ENCODE assay signal across 8 mouse cellular contexts in the genomic region with DNA sequence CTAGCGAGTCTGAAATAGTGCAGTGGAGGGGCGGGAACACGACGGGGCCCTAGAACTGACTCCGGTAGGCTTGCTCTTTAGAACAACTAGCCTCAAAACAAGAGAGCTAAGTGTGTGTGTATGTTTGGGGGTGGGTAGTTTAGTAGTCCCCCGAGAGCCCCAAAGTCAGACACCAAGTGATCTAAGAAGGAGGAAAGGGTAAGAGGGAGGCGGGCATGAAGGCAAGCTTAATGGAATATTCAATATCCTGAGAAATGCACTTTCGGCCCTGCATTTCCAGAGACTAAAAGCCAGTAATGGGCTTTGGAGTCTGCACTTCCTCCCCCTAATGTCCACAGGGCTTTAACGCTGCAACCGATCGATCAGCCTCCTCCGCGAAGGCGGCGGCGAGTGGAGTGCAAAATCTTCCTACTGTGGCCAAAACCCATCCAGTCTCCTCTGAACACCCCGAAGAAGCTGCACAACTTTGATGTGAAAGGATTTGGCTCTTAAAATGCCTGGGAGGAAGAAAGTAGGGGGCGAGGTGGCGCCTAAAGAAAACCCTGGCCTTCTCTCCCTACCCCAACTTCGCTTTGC. TPM values are rescaled to one million over a fixed set of nuclear protein-coding genes. Genes with fewer than 3 reads are reported as not detected.
A peak's percentile ranks its signal among the peaks of the same experiment; 100 is the strongest.
DNase-seq lines count a peak whose midpoint lies in the region; ATAC-seq and TF ChIP-seq lines count a peak whose summit lies in the region.

No protein-coding gene starts in this region.

- no peaks in the 10 kb centered on the region for H3K79me2 ChIP-seq in heart, adult 2 months (replicated peaks; ENCODE audit: control insufficient read depth, insufficient read depth, low read length)

- peaks cover 2% of the 10 kb centered on the region; the same call in 1 of the 2 replicates for H3K4me1 ChIP-seq in heart, adult 2 months (ENCODE audit: control insufficient read depth, insufficient read depth, low read length)
- H3K4me1 ChIP-seq in forebrain, embryonic 14.5 days (ENCODE audit: control insufficient read depth, insufficient read depth, low read length), result peaks cover 12% of the 10 kb centered on the region
- H3K4me1 ChIP-seq in kidney, embryonic 14.5 days (ENCODE audit: control insufficient read depth, insufficient read depth, low read length), result peaks cover 14% of the 10 kb centered on the region
- H3K4me1 ChIP-seq in midbrain, embryonic 16.5 days (ENCODE audit: control insufficient read depth, insufficient read depth, low read length), result peaks cover 26% of the 10 kb centered on the region; the same call in 1 of the 2 replicates

- no peaks in the 10 kb centered on the region for H3K27me3 ChIP-seq in heart, adult 2 months (ENCODE audit: control insufficient read depth, insufficient read depth, low read length)
- peaks cover 26% of the 10 kb centered on the region for H3K27me3 ChIP-seq in forebrain, embryonic 14.5 days (replicated peaks; ENCODE audit: control insufficient read depth, insufficient read depth, low read length)
- no peaks in the 10 kb centered on the region for H3K27me3 ChIP-seq in kidney, embryonic 14.5 days (ENCODE audit: control insufficient read depth, insufficient read depth, low read length)
- H3K27me3 ChIP-seq in midbrain, embryonic 16.5 days (ENCODE audit: control insufficient read depth, insufficient read depth, low read depth, low read length), result peaks cover 14% of the 10 kb centered on the region

- intact Hi-C loops in heart, adult 2 months (cut with DNase I), result loop anchor here (5.0 to 10.0 kb wide), 2 partner anchors 341 to 679 kb away; partner anchors contain the start of gene Cstf2t
- intact Hi-C loops in heart, postnatal 25 days (cut with DNase I), result loop anchor here (10.0 kb wide), 3 partner anchors 201 to 1519 kb away; partner anchors contain the start of gene Cstf2t
- intact Hi-C loops in left cerebral cortex, postnatal 14 days (cut with DNase I), result loop anchor here (5.0 to 10.0 kb wide), 2 partner anchors 204 to 1519 kb away; no protein-coding TSS in a partner anchor

- H3K36me3 ChIP-seq in heart, adult 2 months (ENCODE audit: control insufficient read depth, insufficient read depth, low read length), result no peaks in the 10 kb centered on the region
- no peaks in the 10 kb centered on the region for H3K36me3 ChIP-seq in forebrain, embryonic 14.5 days (ENCODE audit: control insufficient read depth, insufficient read depth, low read length)
- H3K36me3 ChIP-seq in kidney, embryonic 14.5 days (ENCODE audit: control insufficient read depth, insufficient read depth, low read length), result no peaks in the 10 kb centered on the region
- no peaks in the 10 kb centered on the region for H3K36me3 ChIP-seq in midbrain, embryonic 16.5 days (ENCODE audit: control insufficient read depth, insufficient read depth, low read length)

- H3K27ac ChIP-seq in heart, adult 2 months, result peak overlapping the region; percentile 93
- H3K27ac ChIP-seq in forebrain, embryonic 14.5 days (ENCODE audit: low read depth, low read length), result no peak overlapping the region
- H3K27ac ChIP-seq in kidney, embryonic 14.5 days (ENCODE audit: low read depth, low read length), result no peak overlapping the region; the same call in 1 of the 2 replicates
- H3K27ac ChIP-seq in midbrain, embryonic 16.5 days (ENCODE audit: low read length), result no peak overlapping the region

- H3K9me3 ChIP-seq in forebrain, embryonic 14.5 days (replicated peaks; ENCODE audit: control insufficient read depth, low read length), result no peaks in the 10 kb centered on the region
- H3K9me3 ChIP-seq in kidney, embryonic 14.5 days (ENCODE audit: control insufficient read depth, low read length), result no peaks in the 10 kb centered on the region
- no peaks in the 10 kb centered on the region for H3K9me3 ChIP-seq in midbrain, embryonic 16.5 days (replicated peaks; ENCODE audit: control insufficient read depth, low read length, poor library complexity, severe bottlenecking)

- no peak for TF ChIP-seq CTCF in heart, adult 2 months (IDR thresholded peaks at IDR 0.05)

- TF ChIP-seq EP300 in heart, adult 2 months (IDR thresholded peaks at IDR 0.05; ENCODE audit: insufficient read depth, low read depth, low read length), result no peak

- H3K9ac ChIP-seq in heart, adult 2 months (ENCODE audit: low read depth, low read length), result peak overlapping the region; percentile 53
- H3K9ac ChIP-seq in forebrain, embryonic 14.5 days (ENCODE audit: low read length), result no peak overlapping the region
- peak overlapping the region; percentile 60; the same call in 1 of the 2 replicates for H3K9ac ChIP-seq in kidney, embryonic 14.5 days (ENCODE audit: low read depth, low read length)
- no peak overlapping the region for H3K9ac ChIP-seq in midbrain, embryonic 16.5 days (ENCODE audit: low read depth, low read length)

- peak; percentile 28 to 57 for DNase-seq in heart, adult 2 months
- DNase-seq in heart, postnatal 25 days (ENCODE audit: low spot score), result no peak
- no peak for DNase-seq in forebrain, embryonic 14.5 days (ENCODE audit: low spot score)
- no peak for DNase-seq in layer of hippocampus, adult 9-10 months (ENCODE audit: low spot score)
- no peak for DNase-seq in left cerebral cortex, postnatal 14 days (ENCODE audit: low spot score in 2 of 2)

- no peak for ATAC-seq in forebrain, embryonic 14.5 days
- no peak for ATAC-seq in kidney, embryonic 14.5 days (ENCODE audit: low FRiP score, low TSS enrichment)
- no peak for ATAC-seq in midbrain, embryonic 16.5 days
- ATAC-seq in megakaryocyte-erythroid progenitor cell, adult 5-6 weeks (replicated peaks; ENCODE audit: low FRiP score, low TSS enrichment, poor library complexity, severe bottlenecking), result no peak

- no peak for TF ChIP-seq POLR2A in heart, adult 2 months (IDR thresholded peaks at IDR 0.05; ENCODE audit: insufficient read depth, low read depth, low read length)

- 24% methylated on average over 20 of the region's 20 CpGs for WGBS in heart, adult 2 months
- 7% methylated on average over 20 of the region's 20 CpGs for WGBS in forebrain, embryonic 14.5 days
- WGBS in kidney, embryonic 14.5 days, result 6% methylated on average over 20 of the region's 20 CpGs
- 8% methylated on average over 20 of the region's 20 CpGs for WGBS in midbrain, embryonic 16.5 days

- peak overlapping the region; percentile 98 for H3K4me2 ChIP-seq in forebrain, embryonic 14.5 days (ENCODE audit: low read length)
- H3K4me2 ChIP-seq in kidney, embryonic 14.5 days (replicated peaks; ENCODE audit: low read depth, low read length), result peak overlapping the region; percentile 92
- H3K4me2 ChIP-seq in midbrain, embryonic 16.5 days (ENCODE audit: low read length), result peak overlapping the region; percentile 95

- H3K4me3 ChIP-seq in heart, adult 2 months, result peak overlapping the region; percentile 85
- peak overlapping the region; percentile 46 for H3K4me3 ChIP-seq in forebrain, embryonic 14.5 days (ENCODE audit: low read depth, low read length)
- peak overlapping the region; percentile 65 for H3K4me3 ChIP-seq in kidney, embryonic 14.5 days (ENCODE audit: low read length)
- H3K4me3 ChIP-seq in midbrain, embryonic 16.5 days (ENCODE audit: low read depth, low read length), result peak overlapping the region; percentile 46

RNA-seq across cellular contexts. Expression of gene Prkg1, which starts 1.5 kb away (rescaled TPM):
- total RNA-seq in heart, adult 2 months (2021), result 10 to 100 TPM; 11.0 to 13.6 TPM
- polyA plus RNA-seq in heart, adult 2 months (2012; rRNA removed), result 2.2 and 3.4 TPM in 2 replicates
- total RNA-seq in heart, postnatal 25 days (2021), result 10 to 100 TPM; 12.2 to 14.8 TPM
- 1.1 and 2.5 TPM in 2 replicates for polyA plus RNA-seq in forebrain, embryonic 14.5 days (2014; fragmentation: Nextera tagmentation; extraction: Ambion mirVana)
- 1.9 and 2.1 TPM in 2 replicates for polyA plus RNA-seq in kidney, embryonic 14.5 days (2014; fragmentation: Nextera tagmentation; extraction: Ambion mirVana)
- polyA plus RNA-seq in midbrain, embryonic 16.5 days (2015; fragmentation: Nextera tagmentation; extraction: Ambion mirVana), result 4.9 and 5.3 TPM in 2 replicates
- total RNA-seq in megakaryocyte-erythroid progenitor cell, adult 5-6 weeks (2014; fragmentation: Nextera tagmentation), result 1.8 and 4.1 TPM in 2 replicates
- 0.47 and 8.5 TPM in 2 replicates for total RNA-seq in megakaryocyte-erythroid progenitor cell, adult 5-6 weeks (2017)
- total RNA-seq in left cerebral cortex, postnatal 14 days (2021), result 10 to 100 TPM; 14.8 to 17.0 TPM

Comparison
In these comparisons a context has a peak if more than half of its experiments do, and no peak if none do; other contexts are left out.
1. DNase-seq: peak in heart, adult 2 months (2 of 2); none in heart, postnatal 25 days (single experiment), forebrain, embryonic 14.5 days (single experiment), layer of hippocampus, adult 9-10 months (single experiment) and left cerebral cortex, postnatal 14 days (0 of 2).
2. H3K9ac ChIP-seq: peak in heart, adult 2 months (single experiment) and kidney, embryonic 14.5 days (single experiment); none in forebrain, embryonic 14.5 days (single experiment) and midbrain, embryonic 16.5 days (single experiment).
3. Peak in every context shown above with its lines, with median percentiles within 50 percentile points of each other: H3K4me3 ChIP-seq and H3K4me2 ChIP-seq.